Mouse (Mus musculus): ENCODE results near the gene Tvp23b.

Gene Tvp23b

DNA sequence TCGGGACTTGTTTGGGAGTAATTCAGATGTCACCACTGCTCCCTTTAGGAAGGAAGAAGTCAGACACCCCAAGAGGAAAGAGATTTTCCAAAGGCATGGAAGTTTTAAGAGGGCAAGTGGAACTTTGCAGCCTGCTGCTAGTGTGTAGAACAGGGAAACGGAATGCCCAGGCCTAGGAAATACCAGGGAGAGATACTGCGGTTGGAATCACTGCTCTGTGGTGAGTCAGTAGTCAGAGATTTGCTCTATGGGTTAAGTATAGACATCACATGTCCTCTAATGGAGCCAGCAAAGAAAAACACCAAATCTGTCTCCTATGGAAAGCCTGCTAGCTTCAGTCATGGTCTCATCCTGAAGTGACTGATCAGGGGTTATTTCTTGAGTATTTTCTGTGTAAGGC, 60.9 kb downstream of the Tvp23b start:
- no peak for DNase-seq (ENCODE audit: low read depth, low spot score)

- no peak for DNase-seq (ENCODE audit: low read depth, low spot score)
Measured at GRCm38 (mm10) chr11:62943538-62943937, 64.3 kb downstream of the Tvp23b start.

GRCm38 (mm10) chr11:62945514-62945913, 66.3 kb downstream of the Tvp23b start:
- no peak for DNase-seq (ENCODE audit: low read depth, low spot score)

DNA sequence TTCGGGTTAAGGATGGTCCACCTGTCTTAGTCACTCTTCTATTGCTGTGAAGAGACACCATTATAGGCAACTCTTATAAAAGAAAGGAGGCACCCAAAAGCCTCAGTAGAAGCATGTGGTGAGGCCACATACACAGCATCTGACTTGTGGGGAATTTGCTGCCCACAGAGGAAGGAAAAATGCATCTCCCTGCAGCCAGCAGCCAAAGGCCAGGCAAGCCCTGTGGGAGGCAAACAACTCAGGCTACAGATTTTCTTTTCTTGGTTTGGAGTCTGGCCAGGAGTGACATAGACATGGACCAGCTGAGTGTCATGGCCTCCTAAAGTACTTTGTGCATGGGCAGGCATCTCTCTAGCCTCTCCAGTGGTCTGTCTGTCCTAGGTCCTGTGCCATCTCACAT, 70.3 kb downstream of the Tvp23b start:
- no peak for DNase-seq (ENCODE audit: low read depth, low spot score)

DNA sequence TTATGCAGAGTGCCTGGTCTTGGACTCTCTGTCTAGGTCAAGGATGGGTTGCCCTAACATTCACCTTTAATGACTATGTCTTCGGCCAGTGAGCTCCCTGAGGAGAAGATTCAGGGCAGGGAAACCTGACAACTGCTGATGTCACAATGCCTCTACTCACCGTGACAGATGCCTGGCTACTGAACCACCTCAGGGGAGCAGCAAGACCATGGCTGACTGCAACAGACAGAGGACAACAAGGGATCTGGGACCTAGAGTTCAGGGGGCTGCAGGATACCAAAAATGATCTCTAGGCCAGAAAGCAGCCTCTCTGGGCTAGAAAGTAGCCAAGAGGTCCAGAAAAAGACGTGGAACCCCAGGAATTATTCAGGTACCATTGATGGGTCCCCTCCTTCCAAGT, 71.8 kb downstream of the Tvp23b start, which contains the start of gene Cdrt4:
TSS of gene Cdrt4 (plus strand) at position 182 of the 400 bp plus-strand sequence.
- DNase-seq (ENCODE audit: low read depth, low spot score) = no peak

- DNase-seq (ENCODE audit: low read depth, low spot score) = no peak
Measured at GRCm38 (mm10) chr11:62954766-62955165, 75.5 kb downstream of the Tvp23b start.

DNA sequence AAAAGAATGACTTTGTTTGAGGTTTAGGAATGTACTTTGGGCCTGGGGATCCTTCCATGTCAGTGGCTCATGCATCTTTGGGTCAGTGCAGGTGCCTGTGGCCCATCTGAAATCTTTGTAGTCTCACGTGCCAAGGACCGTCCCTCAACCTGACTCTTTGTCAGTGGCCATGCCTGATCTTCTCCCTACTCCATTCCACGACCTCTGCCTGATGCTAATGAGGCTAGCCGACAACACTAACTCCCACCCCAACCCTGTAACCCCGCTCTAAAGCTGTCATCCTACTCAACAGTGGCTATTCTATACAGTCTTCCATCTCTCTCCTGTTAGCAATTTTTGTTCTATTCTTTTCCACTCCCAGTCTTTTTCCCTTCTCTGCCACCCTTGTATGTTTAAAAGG, 75.9 kb downstream of the Tvp23b start:
- DNase-seq (ENCODE audit: low read depth, low spot score) = no peak

DNA sequence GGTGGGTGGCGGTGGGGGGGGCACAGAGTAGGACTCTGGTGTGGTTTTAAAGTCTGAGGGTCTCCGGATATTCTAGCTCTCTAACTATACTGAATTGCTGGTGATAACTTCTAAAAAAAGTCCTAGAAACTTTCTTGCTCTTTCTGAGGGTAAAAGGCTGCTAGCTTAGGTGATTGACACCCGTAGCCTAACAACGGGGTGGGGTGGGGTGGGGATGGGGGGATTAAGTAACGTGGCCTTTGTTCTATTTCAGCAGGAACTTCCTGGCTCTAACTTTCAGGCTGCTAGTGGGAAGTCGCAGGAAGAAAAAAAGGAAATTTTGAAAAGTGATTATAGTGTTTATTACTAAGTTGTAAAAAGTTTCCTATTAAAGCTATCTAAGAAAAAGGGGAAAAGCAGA, 76.5 kb downstream of the Tvp23b start:
- DNase-seq (ENCODE audit: low read depth, low spot score) = no peak

DNA sequence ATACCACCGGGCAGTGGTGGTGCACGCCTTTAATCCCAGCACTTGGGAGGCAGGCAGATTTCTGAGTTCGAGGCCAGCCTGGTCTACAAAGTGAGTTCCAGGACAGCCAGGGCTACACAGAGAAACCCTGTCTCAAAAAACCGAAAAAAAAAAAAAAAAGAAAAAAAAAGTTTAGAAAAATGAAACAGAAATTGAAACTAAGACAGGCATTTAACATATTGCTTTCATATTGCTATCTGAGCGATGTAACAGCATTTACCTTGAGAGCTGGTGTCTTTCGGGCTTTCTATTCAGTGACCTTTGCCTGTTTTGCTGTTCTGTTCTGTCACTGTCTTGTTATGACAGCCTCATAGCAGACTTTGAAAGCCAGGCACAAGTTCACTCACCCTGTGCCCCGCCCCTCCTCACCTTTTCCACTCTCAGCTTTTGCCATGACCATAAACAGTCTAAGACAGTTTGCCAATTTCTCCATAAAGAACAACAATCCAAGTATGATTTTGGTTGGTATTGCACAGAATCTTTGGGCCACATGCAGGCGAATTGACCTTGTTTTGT, 78.4 kb downstream of the Tvp23b start:
- no peak for DNase-seq (ENCODE audit: low read depth, low spot score)

DNA sequence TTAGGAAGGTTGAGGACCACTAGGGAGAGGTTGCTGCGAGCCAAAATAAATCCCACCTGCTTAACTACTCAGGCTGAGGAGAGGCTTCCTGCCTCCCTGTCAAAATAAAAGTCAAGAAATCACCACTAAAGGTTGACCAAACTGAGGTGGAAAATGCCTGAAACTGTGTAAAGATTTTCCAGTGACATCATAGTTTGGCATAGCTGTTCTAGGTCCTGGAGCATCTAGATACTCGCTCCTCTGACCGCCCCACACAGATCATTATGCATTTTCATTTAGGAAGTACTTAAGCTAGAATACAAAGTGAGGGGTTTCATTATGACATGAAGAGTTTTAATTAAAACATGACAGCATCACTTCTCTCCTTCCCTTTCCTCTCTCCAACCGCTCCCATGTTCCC, 84.0 kb downstream of the Tvp23b start:
- no peak for DNase-seq (ENCODE audit: low read depth, low spot score)

DNA sequence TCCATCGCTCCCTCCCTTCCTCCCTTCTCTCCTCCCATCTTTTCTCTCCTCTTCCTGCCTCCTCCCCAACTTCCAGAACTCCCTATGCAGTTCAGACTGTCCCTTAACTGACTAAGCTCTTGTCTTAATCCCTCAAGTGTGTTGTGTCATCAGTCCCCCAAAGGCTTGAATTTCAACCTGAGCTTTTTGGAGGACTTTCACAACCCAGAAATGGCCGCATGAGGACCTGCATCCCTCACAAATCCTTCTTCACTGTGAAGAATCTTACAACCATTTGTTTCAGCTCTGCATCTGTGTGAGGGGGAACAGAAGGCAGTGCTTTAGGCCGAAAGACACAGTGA, 87.1 kb downstream of the Tvp23b start:
- DNase-seq (ENCODE audit: low read depth, low spot score) = no peak

Measured in c-Kit-negative CD71-positive TER-119-positive erythroid progenitor cells, embryonic 14.5 days (primary cell).